Mouse (Mus musculus) C3H10T1/2 (cell line): ENCODE measurements around the gene Slc25a31. TPM values are rescaled to one million over a fixed set of nuclear protein-coding genes. Genes with fewer than 3 reads are reported as not detected.

Experiments used
- polyA plus RNA-seq, 2 experiments: library from polyadenylated mRNA; unstranded; fragments of >200 nt; fragmentation: generic; extraction: Trizol; gene quantifications; one replicate each; pipeline ENCODE4 v1.2.1; 2012; ENCODE audit warnings: missing spikeins in 2 of 2

Slc25a31 gene
- not detected for polyA plus RNA-seq

GRCm38 (mm10) chr3:40708655-40709054 lies at the start of gene Slc25a31:
Slc25a31 (plus strand) TSS chr3:40708855.

GRCm38 (mm10) chr3:40744024-40744835 lies 35.6 kb downstream of the Slc25a31 start, which contains the start of gene Hspa4l:
Hspa4l (plus strand) TSS chr3:40744495.

Other genes with a start within 250 kb of the Slc25a31 start
- gene Intu, start 177.6 kb upstream of the Slc25a31 start, polyA plus RNA-seq: under 1 TPM; 0.50 to 0.74 TPM
- 1 to 10 TPM; 1.0 to 3.5 TPM for gene Hspa4l, start 35.6 kb downstream of the Slc25a31 start, polyA plus RNA-seq
- gene Plk4, start 91.2 kb downstream of the Slc25a31 start, polyA plus RNA-seq: 1 to 10 TPM; 2.3 to 5.7 TPM
- gene Mfsd8, start 138.0 kb downstream of the Slc25a31 start, polyA plus RNA-seq: 1 to 10 TPM in 1 of 2 experiments, under 1 TPM in 1; 0.18 to 1.9 TPM
- 1 to 10 TPM in 1 of 2 experiments, under 1 TPM in 1; 0.06 to 1.5 TPM for gene Abhd18, start 138.1 kb downstream of the Slc25a31 start, polyA plus RNA-seq
- under 1 TPM in 1 of 2 experiments, not detected in 1; 0.06 TPM for gene 1700034I23Rik, start 193.7 kb downstream of the Slc25a31 start, polyA plus RNA-seq
- 1 to 10 TPM; 1.5 to 3.6 TPM for gene Larp1b, start 241.0 kb downstream of the Slc25a31 start, polyA plus RNA-seq